Mouse (Mus musculus) CD4-positive helper T cell, adult 2 months (primary cell): ENCODE measurements at regions not wholly inside any gene's neighbourhood (a gene's known extent, or its start where the extent isn't known, plus 50 kb on each side); places are given as distances from the start of the nearest gene placed in this dataset.
A peak's percentile ranks its signal among the peaks of the same experiment; 100 is the strongest.
"Not testable (repeated sequence)": the region's sequence is repeated elsewhere in the genome, so short reads cannot be mapped to it uniquely, and the experiment has no call there.

Experiments
- DNase-seq: peaks from one replicate; pipeline ENCODE4 v3.0.0-alpha.2; 2012; ENCODE audit warnings: low read depth, missing footprints, low spot score

DNA sequence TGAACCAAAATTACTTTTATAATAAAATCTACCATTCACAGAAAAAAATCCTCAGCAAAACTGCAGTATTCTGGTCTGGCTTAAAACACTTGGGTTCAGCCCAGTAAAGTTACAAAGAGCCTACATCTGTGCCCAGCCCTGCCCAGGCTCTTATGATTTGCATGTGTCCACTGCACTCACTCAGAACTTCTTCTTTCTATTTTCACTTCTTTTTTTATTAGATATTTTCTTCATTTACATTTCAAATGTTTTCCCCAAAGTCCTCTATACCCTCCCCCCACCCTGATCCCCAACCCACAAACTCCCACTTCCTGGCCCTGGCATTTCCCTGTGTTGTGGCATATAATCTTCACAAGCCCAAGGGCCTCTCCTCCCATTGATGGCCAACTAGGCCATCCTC lies 1442.4 kb upstream of the Tacstd2 start:
- DNase-seq = no peak

DNA sequence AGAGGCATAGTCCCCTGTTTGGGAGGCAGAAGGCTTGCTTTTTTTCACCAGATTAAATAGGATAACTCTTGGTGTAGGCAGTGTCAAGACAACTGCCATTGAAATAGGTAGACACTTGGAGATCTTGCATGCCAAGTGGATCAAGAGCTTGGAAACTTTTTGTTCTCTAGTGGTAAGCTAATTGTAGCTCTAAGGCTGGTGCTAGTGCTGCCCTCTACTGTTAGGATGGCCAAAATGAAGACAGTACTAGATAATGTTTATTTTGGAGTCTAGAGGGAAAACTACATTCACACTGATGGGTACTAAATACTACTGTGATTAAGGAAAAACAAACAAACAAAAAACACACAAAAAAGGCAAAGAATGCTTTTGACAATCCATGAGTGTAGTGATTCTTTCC lies 1428.4 kb upstream of the Tacstd2 start:
- no peak for DNase-seq

DNA sequence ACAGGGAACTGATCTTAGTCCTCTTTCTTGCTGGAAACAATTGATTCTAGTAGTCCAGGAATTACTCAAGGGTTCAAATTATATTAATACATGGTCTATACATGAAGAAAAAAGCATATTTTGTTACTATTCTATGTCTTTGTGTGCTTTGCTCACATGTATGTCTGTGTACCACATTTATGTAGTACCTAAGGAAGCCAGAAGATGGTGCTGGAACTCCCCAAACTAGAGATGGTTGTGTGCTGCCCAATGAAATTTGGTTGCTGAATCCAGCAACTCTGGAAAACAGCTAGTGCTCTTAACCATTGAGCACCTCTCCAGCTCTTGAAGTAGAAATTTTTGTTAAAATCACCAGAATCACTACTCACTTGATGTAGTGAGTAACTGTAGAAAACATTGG lies 1402.5 kb upstream of the Tacstd2 start:
- DNase-seq = not testable (repeated sequence)

DNA sequence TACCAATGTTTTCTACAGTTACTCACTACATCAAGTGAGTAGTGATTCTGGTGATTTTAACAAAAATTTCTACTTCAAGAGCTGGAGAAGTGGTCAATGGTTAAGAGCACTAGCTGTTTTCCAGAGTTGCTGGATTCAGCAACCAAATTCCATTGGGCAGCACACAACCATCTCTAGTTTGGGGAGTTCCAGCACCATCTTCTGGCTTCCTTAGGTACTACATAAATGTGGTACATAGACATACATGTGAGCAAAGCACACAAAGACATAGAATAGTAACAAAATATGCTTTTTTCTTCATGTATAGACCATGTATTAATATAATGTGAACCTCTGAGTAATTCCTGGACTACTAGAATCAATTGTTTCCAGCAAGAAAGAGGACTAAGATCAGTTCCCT lies 1396.3 kb upstream of the Tacstd2 start:
- DNase-seq = not testable (repeated sequence)

DNA sequence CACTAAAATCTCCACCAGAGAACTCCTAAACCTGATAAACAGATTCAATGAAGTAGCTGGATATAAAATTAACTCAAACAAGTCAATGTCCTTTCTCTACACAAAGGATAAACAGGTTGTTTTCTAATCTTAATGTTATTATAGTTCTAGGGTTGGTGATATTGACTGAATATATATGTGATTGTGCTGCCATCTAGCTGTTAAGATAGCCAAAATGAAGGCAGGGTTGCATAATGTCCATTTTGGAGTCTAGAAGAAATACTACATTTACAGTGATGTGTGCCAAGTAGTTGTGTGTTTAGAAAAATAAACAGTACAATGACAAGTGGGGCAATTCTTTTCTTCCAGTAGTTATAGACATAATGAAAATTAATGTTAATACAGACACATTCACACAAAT lies 1379.9 kb upstream of the Tacstd2 start:
- no peak for DNase-seq

DNA sequence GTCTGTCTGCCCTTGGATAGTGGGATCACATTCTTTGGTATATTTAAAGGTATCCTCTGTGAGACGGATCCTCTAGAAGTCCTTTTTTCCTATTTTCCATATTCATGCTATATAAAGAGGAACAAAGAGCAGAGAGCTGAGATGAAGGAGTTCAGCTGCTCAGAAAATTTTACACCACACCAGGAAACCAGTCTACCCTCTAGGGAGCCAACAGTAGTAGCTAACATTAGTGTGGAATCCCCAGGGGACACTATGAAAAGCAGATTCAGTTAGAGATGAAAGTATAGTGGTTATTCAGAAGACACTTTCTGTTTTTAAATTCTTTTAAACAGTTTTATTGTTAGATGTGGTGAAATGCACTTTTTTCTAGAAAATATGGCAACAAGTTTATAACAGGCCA lies 1348.5 kb upstream of the Tacstd2 start:
- no peak for DNase-seq

DNA sequence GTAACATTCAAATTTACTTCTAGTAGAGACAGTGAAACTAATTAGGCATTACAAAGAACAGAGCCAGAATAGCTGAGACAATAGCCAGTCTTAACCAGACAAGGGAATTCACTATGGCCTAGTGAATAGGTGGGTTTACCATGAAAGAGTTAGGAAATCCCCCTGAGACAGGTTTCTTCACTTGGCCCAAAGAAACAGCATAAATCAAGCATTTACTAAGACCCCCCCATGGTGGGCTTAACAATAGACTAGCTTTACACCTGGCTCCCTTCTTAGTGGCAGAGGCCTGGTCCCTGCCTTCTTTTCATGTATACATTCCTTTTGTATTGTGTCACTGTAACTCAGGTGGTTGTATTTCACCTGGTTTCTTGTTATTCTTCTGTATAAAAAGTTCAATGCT lies 1317.2 kb upstream of the Tacstd2 start:
- DNase-seq = not testable (repeated sequence)

DNA sequence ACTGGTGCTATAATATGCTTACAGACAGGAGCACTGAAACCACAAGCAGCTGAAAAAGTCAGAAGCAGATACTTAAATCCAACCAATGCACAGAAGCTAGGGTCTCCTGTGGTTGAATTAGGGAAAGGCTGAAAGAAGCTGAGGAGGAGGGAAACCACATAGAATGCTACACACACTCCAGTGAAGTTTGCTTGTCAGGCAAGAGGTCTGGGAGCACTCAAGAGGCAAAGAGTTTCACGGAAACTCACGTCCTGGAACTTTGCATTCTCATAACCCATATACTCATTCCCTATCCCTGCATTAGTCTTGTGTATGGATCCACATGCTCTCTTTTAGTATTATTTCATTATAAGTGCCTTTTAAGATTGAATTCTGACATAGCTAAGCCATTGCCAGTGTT lies 1316.7 kb upstream of the Tacstd2 start:
- no peak for DNase-seq

DNA sequence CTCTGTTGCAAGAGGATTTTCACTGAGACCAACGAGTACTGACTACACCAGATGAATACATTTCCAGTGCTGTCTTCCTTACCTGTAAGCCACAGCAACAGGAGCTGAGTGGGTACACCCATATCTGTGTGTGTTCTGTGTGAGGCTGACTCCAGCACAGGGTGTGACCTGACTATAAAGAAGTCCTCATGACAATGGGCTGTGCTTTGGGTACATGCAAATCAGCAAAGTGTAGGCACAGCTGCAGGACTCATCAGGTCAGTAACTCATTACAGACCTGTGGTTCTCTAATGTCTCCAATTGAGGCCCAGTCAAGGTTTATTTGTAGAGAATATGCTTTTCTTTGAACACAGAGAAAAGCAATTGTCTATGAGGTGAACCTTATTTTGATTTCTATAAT lies 1299.6 kb upstream of the Tacstd2 start:
- DNase-seq = no peak

DNA sequence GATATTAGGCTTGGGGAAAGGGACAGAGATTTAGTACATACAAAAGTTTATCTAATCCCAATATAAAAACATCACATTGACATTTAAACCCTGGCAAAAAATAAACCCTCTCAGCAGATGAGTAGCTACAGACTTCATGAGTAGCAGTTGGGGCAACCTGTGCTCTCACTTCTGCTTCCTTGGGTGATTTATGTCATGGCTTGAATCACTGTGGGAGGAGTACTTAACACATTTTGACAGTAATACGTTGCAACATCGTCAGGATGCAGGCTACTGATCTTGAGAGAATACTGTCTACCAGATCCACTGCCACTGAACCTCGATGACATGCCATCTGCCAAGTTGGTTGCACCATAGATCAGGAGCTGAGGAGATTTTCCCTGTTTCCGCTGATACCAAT lies 1299.0 kb upstream of the Tacstd2 start:
- DNase-seq = no peak

DNA sequence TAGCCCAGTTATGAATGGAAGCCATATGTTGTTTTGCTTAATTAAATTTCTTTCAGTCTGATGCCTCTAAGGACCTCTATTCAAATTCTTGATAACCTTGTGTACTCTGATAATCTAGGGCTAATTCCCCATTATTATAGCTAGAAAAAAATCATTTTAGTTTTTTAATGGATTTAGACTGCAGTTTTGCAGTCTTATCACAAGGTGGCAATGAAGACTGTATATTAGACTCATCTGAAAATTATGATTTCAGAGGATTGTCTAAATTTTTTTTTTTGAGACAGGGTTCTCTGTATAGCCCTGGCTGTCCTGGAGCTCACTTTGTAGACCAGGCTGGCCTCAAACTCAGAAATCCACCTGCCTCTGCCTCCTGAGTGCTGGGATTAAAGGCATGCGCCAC lies 1292.9 kb upstream of the Tacstd2 start:
- not testable (repeated sequence) for DNase-seq

DNA sequence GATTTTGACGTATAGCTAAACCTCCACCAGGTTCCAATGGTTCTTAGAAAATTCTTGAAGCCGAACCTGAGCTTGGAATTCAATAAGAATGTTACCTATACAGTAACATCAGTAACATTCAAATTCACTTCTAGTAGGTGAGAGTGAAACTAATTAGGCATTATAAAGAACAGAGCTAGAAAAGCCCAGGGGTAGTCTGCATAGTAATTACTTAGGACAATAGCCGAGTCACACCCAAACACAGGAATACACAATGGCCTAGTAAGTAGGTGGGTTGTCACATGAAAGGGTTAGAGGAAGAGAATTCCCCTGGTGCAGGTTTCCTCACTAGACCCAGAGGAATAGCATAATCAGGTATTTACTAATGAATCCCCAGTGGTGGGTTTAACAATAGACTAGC lies 1277.8 kb upstream of the Tacstd2 start:
- DNase-seq = no peak

DNA sequence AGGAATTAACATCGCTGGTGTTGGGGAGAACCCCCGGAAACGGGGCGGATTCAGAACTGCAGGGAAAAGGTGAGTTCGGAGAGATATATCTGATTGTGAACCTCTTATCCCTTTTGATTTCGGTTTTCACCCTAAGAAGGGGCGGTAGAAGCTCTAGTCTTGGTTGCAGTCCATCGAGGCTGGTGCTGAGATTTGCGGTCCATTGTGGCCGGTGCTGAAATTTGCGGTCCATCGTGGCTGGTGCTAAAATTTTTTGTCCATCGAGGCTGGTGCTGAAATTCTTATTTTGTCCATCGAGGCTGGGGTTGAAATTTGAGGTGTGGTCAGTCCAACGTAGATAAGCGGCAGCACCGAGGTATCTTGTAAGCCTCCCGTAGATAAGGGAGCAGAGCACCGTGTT lies 1263.6 kb upstream of the Tacstd2 start:
- DNase-seq = not testable (repeated sequence)

DNA sequence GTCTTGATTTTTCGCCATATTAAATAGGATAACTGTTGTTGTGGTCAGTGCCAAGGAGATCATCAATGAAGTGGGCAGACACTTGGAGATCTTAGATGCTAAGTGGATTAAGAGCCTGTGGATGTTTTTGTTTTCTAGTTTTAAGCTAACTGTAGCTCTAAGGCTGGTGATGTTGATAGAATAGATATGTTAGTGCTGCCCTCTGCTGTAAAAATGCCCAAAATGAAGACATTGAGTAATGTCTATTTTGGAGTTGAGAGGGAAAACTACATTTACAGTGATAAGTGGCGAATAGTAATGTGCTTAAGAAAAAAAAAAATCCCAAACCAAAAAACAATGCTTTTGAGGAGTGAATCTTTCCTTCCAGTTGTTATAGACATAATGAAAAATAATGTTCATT lies 1235.9 kb upstream of the Tacstd2 start:
- no peak for DNase-seq

DNA sequence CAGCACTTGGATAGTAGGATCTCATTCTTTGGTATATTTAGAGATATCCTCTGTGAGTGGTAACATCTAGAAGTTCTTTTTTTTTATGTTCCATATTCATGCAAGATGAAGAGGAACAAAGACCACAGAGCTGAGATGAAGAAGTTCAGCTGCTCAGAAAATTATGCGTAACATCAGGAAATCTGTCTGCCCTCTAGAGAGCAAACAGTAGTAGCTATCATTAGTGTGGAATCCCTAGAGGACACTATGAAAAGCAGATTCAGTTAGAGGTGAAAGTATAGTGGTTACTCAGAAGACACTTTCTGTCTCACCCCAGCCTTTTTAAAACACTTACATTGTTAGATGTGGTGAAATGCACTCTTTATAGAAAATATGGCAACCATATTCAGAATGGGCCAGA lies 1214.9 kb upstream of the Tacstd2 start:
- no peak for DNase-seq

DNA sequence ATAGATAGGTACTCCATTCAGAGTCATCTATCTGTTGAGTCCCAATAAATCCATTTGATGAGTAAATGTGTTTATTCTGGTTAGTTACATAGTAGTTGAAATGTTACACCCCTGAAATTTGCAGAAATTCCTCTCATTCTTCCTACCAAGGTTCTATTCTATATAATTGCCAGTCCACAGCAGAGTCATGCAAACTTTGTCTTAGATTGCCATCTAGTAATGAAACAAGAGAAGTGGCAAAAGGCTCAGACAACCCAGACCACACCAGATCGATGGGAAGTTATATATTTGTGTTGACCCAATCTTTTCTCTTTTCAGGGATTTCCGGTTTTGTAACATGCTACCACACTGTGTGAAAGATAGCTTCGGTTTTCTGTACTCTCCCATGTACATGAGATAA lies 1214.1 kb upstream of the Tacstd2 start:
- DNase-seq = no peak

DNA sequence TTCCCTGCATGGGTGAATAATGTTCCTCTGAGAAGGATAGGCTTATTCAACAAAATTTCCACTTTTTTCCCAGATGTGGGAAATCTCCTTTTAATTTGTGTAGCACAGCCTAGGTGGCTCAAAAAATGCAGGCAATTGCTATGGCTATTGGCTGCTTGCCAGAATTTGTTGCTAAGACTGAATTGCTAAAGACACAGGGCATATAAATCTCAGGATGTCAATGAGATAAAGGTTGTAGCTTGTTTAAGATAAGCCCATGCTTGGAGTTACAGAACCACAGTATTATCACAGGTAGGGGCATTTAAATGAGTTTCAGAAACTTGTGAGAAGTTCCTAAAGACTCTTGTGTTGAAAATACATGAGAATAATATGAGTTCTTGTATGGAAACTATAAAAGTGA lies 1203.0 kb upstream of the Tacstd2 start:
- no peak for DNase-seq

DNA sequence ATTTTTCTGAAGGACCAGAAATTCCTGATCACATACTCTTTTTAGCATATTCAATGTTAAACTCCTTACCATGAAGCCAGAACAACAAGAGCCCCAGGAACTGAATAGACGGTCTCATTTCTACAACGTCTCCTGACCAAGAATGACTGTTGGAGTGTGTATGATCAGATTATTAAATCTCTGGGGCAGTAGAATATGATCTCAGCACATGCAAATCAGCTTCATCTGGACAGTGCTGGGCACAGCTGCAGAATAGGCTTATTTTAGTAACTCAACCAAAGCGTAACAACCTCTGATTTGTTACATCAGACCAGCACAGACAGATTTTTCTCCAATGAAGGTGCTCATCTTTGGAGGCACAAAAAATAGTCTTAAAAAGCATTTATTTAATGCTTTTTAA lies 1201.1 kb upstream of the Tacstd2 start:
- DNase-seq = no peak

DNA sequence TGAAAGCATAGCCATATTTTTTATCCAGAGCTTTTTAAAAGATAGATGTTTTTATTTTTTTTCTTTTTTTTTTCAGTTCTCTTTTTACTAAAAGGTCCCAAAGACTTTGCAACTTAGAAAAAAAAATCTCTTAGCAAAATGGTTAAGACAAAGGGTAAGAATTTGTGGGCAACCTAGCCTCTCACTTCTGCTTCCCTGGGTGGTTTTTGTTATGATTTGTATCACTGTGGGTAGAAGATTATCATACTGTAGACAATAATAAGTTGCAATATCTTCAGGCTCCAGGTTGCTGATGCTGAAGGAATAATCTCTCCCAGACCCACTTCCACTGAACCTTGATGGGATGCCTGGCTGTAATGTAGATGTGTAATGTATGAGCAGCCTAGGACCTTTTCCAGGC lies 1200.5 kb upstream of the Tacstd2 start:
- no peak for DNase-seq

DNA sequence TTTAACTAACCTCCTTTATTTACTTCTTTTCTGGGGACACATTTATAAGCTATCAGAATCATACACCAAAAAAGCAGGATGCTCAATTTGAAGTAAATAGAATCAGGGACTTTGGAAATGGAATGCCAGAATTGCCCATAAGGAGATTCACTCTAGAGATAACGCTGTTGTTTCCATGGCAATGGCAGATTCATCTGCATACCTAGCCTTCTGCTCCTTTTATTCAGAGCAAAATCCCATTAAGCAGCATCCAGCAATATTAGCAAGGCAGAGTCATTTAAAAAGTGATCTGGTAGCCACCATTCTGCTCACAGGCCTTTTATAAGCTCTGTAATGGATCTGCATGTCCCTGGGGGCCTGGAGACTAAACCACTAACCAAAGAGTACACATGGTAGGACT lies 1175.5 kb upstream of the Tacstd2 start:
- not testable (repeated sequence) for DNase-seq

DNA sequence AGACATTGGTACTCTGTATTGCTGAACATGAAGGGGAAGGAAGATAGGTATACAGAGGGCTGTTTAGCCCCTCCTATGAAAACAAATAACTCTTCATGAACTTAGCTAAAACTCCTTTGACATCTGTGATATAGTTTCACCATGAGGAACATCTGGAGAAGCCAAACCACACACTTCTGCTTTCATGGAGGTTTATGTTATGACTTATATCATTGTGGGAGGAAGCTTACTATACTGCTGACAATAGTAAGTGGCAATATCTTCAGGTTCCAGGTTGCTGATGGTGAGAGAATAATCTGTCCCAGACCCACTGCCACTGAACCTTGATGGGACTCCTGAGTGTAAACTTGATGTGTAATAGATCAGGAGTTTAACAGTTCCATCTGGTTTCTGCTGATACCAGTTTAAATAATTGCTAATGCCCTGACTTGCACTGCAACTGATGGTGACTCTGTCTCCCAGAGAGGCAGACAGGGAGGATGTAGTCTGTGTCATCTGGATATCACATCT lies 1168.8 kb upstream of the Tacstd2 start:
- DNase-seq = not testable (repeated sequence)

DNA sequence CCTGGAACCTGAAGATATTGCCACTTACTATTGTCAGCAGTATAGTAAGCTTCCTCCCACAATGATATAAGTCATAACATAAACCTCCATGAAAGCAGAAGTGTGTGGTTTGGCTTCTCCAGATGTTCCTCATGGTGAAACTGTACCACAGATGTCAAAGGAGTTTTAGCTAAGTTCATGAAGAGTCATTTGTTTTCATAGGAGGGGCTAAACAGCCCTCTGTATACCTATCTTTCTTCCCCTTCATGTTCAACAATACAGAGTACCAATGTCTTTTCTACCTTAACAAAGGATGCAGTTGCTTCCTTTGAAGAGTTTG lies 1145.2 kb upstream of the Tacstd2 start:
- not testable (repeated sequence) for DNase-seq

DNA sequence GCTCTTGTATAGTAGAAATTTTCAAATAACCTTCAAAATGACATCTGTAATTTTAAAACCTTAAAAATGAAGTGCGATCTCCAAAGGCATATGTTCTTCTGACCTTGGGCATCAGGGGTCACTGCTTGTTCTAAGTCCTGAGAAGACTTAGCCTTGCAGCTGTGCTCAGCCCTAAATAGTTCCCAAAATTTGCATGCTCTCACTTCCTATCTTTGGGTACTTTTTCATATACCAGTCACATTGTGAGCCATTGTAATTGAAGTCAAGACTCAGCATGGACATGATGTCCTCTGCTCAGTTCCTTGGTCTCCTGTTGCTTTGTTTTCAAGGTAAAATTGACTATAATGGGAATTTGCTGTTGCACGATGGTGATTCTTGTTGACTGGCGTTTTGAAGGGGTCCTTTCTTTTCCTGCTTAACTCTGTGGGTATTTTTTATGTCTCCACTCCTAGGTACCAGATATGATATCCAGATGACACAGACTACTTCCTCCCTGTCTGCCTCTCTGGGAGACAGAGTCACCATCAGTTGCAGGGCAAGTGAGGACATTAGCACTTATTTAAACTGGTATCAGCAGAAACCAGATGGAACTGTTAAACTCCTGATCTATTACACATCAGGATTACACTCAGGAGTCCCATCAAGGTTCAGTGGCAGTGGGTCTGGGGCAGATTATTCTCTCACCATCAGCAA lies 1144.6 kb upstream of the Tacstd2 start:
- DNase-seq = no peak

DNA sequence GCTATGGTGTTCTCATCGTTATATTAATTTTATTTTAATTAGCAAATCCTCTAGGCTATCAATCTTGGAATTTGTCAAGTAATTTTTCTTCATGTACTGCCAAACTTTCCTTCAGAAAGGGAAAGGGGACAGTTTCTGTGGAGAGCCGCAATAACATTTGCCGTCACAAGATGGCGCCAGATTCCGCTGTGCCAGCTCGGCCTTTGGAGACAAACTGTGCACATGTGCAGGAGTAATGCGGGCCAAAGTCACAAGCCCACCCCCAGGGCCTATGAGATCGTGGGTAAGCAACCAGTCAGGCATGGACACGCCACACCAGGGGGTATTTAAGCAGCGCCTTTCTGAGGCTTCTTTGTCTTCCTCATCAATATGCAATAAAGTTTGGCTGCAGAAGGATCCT lies 1132.8 kb upstream of the Tacstd2 start:
- peak; percentile 9 for DNase-seq
